Mouse (Mus musculus) central nervous system, embryonic 18 days (tissue): ENCODE measurements around the gene Rnf130. TPM values are rescaled to one million over a fixed set of nuclear protein-coding genes. Genes with fewer than 3 reads are reported as not detected.

Source experiments
- polyA plus RNA-seq: library from polyadenylated mRNA; depleted of rRNA; stranded (reverse); fragments of >200 nt; gene quantifications from 2 replicates; pipeline ENCODE4 v1.2.3, GENCODE M21; 2012; rRNA removed

Gene Rnf130
- polyA plus RNA-seq = 47.1 and 48.5 TPM in 2 replicates

DNA sequence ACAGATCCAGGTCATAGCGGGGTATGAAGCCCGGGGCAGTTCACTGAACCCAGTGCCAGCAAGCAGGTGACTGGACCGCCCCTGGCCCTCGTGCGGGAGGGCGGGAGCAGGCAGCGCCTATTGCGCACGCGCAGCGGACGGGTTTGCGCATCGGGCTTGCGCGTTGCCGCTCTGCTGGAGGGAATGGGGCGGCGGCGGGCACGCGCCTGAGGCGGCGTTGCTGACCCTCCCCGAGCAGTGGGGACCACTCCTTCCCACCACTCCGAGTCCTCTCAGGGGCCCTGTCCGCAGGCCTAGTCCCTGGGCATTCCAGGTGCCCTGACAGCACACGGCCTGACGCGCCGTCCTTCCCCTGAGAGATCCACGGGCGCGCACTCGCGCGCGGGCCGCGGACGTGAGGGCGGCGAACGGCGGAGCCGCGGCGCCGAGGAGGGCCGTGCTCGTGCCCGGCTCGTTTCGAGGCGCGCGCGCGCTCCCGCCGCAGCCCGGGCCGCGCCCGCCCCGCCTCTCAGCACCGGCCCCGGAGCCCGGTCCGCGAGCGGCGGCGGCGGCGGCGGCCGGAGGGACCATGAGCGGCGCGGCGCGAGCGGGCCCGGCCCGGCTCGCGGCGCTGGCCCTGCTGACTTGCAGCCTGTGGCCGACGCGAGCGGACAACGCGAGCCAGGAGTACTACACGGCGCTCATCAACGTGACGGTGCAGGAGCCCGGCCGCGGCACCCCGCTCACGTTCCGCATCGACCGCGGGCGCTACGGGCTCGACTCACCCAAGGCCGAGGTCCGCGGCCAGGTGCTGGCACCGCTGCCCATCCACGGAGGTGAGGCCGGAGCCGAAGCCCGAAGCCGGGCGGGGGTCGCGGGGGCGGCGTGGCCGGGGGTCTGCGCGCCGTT, at the start of gene Rnf130:
TSS of gene Rnf130 (plus strand) at position 514 of the 888 bp plus-strand sequence.

DNA sequence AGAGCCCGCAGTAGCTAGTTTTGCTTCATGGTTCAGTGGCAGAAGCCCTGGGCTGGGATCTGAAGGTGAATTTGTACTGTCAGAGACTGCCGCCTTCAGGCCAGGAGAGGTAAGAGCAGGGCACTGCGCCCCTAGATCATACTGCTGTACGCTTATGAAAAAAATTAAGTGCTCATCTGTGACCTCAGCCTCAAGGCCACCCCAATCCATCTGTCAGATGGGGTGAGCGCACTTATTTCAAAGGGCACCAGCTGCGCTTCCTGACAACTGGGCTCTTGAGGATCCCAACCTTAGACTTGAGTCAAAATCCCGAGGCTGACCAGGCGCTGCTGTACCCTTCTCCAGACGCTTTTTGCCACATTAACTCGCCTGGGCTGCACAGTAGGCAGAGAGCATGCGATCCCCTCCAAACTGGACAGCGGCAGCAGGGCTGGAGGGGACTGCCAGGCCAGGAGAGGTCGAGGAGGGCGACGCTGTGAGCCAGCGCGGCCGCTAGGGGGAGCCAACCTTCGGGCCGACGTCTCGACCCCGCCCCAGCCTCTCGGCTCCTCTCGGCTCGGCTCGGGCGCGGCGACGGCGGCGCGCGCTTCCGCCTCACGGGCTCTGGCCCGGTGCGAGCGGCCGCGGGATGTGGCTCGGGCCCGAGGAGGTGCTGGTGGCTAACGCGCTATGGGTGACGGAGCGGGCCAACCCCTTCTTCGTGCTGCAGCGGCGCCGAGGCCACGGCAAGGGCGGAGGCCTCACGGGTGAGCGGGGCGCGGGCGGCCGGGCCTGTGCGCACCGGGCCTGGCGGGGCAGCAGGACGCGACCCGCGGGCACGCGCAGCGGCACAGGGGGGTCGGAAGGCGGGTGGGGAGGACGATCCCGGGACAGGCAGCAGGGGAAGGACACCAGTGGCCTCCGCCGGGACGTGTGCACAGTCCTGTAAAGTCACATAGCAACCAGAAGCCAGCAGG, 105.9 kb downstream of the Rnf130 start, which contains the start of gene Tbc1d9b:
TSS of gene Tbc1d9b (plus strand) at position 586 of the 956 bp plus-strand sequence.

Other genes starting within 250 kb of the Rnf130 start
- gene Gfpt2, start 231.2 kb upstream of the Rnf130 start, polyA plus RNA-seq = 10.2 and 15.8 TPM in 2 replicates
- 97.9 and 101 TPM in 2 replicates for gene Mapk9, start 178.6 kb upstream of the Rnf130 start, polyA plus RNA-seq
- 22.7 and 24.6 TPM in 2 replicates for gene Rasgef1c, start 123.5 kb upstream of the Rnf130 start, polyA plus RNA-seq
- gene Tbc1d9b, start 106.0 kb downstream of the Rnf130 start, polyA plus RNA-seq = 40.6 and 41.1 TPM in 2 replicates
- 32.8 and 33.6 TPM in 2 replicates for gene Mrnip, start 149.1 kb downstream of the Rnf130 start, polyA plus RNA-seq
- 237 and 250 TPM in 2 replicates for gene Sqstm1, start 185.5 kb downstream of the Rnf130 start, polyA plus RNA-seq
- 79.9 and 93.1 TPM in 2 replicates for gene Mgat4b, start 185.5 kb downstream of the Rnf130 start, polyA plus RNA-seq
- 5.1 and 5.4 TPM in 2 replicates for gene Ltc4s, start 213.3 kb downstream of the Rnf130 start, polyA plus RNA-seq